Comparison of ENCODE assay signal across 8 mouse cellular contexts in the genomic region with DNA sequence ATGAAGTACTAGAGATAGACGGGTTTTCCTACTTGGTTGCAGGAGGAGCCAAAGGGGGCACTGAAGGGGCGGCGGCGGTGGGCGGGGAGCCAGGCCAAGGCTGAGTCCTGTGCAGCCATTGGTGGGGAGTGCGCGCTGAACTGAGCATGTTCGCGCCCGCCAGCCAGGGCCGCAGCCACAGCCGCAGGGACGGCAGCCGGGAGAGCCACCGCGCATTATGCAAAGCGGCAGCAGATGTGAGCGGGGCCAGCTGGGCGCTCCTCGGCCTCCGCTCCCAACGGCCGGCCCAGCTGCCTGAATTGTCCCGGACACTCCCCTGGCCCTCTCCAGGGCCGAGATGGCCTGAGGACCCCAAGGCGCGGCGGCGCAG. TPM values are rescaled to one million over a fixed set of nuclear protein-coding genes. Genes with fewer than 3 reads are reported as not detected.
DNase-seq lines count a peak whose midpoint lies in the region; ATAC-seq lines count a peak whose summit lies in the region.

A gene (plus strand): TSS at position 165 of the 370 bp plus-strand sequence.

- no peak for DNase-seq in kidney, adult 18-20 months
- DNase-seq in embryo, embryonic 10 days (ENCODE audit: low spot score), result peak; percentile 95
- DNase-seq in gastrocnemius, postnatal 14 days, result peak; percentile 52
- DNase-seq in intestine, embryonic 14.5 days (ENCODE audit: low spot score), result peak; percentile 82

- intact Hi-C loops in gastrocnemius, postnatal 14 days (cut with DNase I; ENCODE audit: low total_unique reads), result no loop called here

- WGBS in kidney, embryonic 15.5 days, result under 1% methylated on average over 29 of the region's 29 CpGs
- under 1% methylated on average over 29 of the region's 29 CpGs for WGBS in intestine, embryonic 14.5 days
- under 1% methylated on average over 27 of the region's 29 CpGs for WGBS in limb, embryonic 13.5 days
- WGBS in midbrain, embryonic 16.5 days, result 0% methylated on average over 29 of the region's 29 CpGs
- WGBS in stomach, embryonic 14.5 days, result under 1% methylated on average over 29 of the region's 29 CpGs

- peak within 1 kb of the TSS; percentile 63 for H3K4me3 ChIP-seq in kidney, embryonic 15.5 days (replicated peaks)
- peak within 1 kb of the TSS; percentile 65 for H3K4me3 ChIP-seq in intestine, embryonic 14.5 days (ENCODE audit: low read depth, low read length)
- H3K4me3 ChIP-seq in limb, embryonic 13.5 days, result peak within 1 kb of the TSS; percentile 67
- H3K4me3 ChIP-seq in midbrain, embryonic 16.5 days (ENCODE audit: low read depth, low read length), result peak within 1 kb of the TSS; percentile 59
- H3K4me3 ChIP-seq in stomach, embryonic 14.5 days (ENCODE audit: low read depth, low read length), result peak within 1 kb of the TSS; percentile 56

- peaks cover 24% of the 10 kb centered on the region for H3K4me1 ChIP-seq in kidney, embryonic 15.5 days
- H3K4me1 ChIP-seq in intestine, embryonic 14.5 days (replicated peaks; ENCODE audit: control insufficient read depth, insufficient read depth, low read length), result peaks cover 14% of the 10 kb centered on the region
- H3K4me1 ChIP-seq in limb, embryonic 13.5 days, result peaks cover 21% of the 10 kb centered on the region
- H3K4me1 ChIP-seq in midbrain, embryonic 16.5 days (ENCODE audit: control insufficient read depth, insufficient read depth, low read length), result peaks cover 21% of the 10 kb centered on the region
- peaks cover 10% of the 10 kb centered on the region for H3K4me1 ChIP-seq in stomach, embryonic 14.5 days (ENCODE audit: control insufficient read depth, insufficient read depth, low read length)

- H3K4me2 ChIP-seq in kidney, embryonic 15.5 days, result peak within 1 kb of the TSS; percentile 100
- H3K4me2 ChIP-seq in intestine, embryonic 14.5 days (ENCODE audit: low read length), result peak within 1 kb of the TSS; percentile 97
- peak within 1 kb of the TSS; percentile 99 for H3K4me2 ChIP-seq in limb, embryonic 13.5 days (replicated peaks)
- peak within 1 kb of the TSS; percentile 93 for H3K4me2 ChIP-seq in midbrain, embryonic 16.5 days (ENCODE audit: low read length)
- H3K4me2 ChIP-seq in stomach, embryonic 14.5 days (replicated peaks; ENCODE audit: low read depth, low read length), result peak within 1 kb of the TSS; percentile 98

- peaks cover 22% of the 10 kb centered on the region for H3K27me3 ChIP-seq in kidney, embryonic 15.5 days
- peaks cover 13% of the 10 kb centered on the region; the same call in 1 of the 2 replicates for H3K27me3 ChIP-seq in intestine, embryonic 14.5 days (replicated peaks; ENCODE audit: control insufficient read depth, insufficient read depth, low read length)
- peaks cover 31% of the 10 kb centered on the region for H3K27me3 ChIP-seq in limb, embryonic 13.5 days
- no peaks in the 10 kb centered on the region for H3K27me3 ChIP-seq in midbrain, embryonic 16.5 days (ENCODE audit: control insufficient read depth, insufficient read depth, low read depth, low read length)
- no peaks in the 10 kb centered on the region for H3K27me3 ChIP-seq in stomach, embryonic 14.5 days (ENCODE audit: control insufficient read depth, insufficient read depth, low read length)

- H3K9ac ChIP-seq in kidney, embryonic 15.5 days, result peak within 1 kb of the TSS; percentile 55
- peak within 1 kb of the TSS; percentile 55 for H3K9ac ChIP-seq in intestine, embryonic 14.5 days (ENCODE audit: low read length)
- H3K9ac ChIP-seq in limb, embryonic 13.5 days, result peak within 1 kb of the TSS; percentile 74
- H3K9ac ChIP-seq in midbrain, embryonic 16.5 days (ENCODE audit: low read depth, low read length), result peak within 1 kb of the TSS; percentile 85
- peak within 1 kb of the TSS; percentile 52 for H3K9ac ChIP-seq in stomach, embryonic 14.5 days (replicated peaks; ENCODE audit: low read depth, low read length)

- no peaks in the 10 kb centered on the region for H3K9me3 ChIP-seq in kidney, embryonic 15.5 days (replicated peaks)
- H3K9me3 ChIP-seq in intestine, embryonic 14.5 days (ENCODE audit: control insufficient read depth, low read length), result no peaks in the 10 kb centered on the region
- no peaks in the 10 kb centered on the region for H3K9me3 ChIP-seq in limb, embryonic 13.5 days
- no peaks in the 10 kb centered on the region for H3K9me3 ChIP-seq in midbrain, embryonic 16.5 days (replicated peaks; ENCODE audit: control insufficient read depth, low read length, poor library complexity, severe bottlenecking)
- H3K9me3 ChIP-seq in stomach, embryonic 14.5 days (ENCODE audit: control insufficient read depth, low read depth, low read length), result no peaks in the 10 kb centered on the region

- no peaks in the 10 kb centered on the region for H3K36me3 ChIP-seq in kidney, embryonic 15.5 days
- no peaks in the 10 kb centered on the region for H3K36me3 ChIP-seq in intestine, embryonic 14.5 days (ENCODE audit: control insufficient read depth, insufficient read depth, low read length)
- H3K36me3 ChIP-seq in limb, embryonic 13.5 days, result no peaks in the 10 kb centered on the region
- H3K36me3 ChIP-seq in midbrain, embryonic 16.5 days (ENCODE audit: control insufficient read depth, insufficient read depth, low read length), result no peaks in the 10 kb centered on the region
- no peaks in the 10 kb centered on the region for H3K36me3 ChIP-seq in stomach, embryonic 14.5 days (ENCODE audit: control insufficient read depth, insufficient read depth, low read length)

- peak; percentile 97 for ATAC-seq in kidney, embryonic 15.5 days (replicated peaks; ENCODE audit: low FRiP score)
- ATAC-seq in intestine, embryonic 14.5 days (replicated peaks; ENCODE audit: low FRiP score, low TSS enrichment, low read depth), result peak; percentile 92
- ATAC-seq in limb, embryonic 13.5 days (ENCODE audit: low FRiP score, low read depth), result peak; percentile 95
- ATAC-seq in midbrain, embryonic 16.5 days, result peak; percentile 95
- ATAC-seq in stomach, embryonic 14.5 days (ENCODE audit: insufficient number of reproducible peaks, insufficient read depth, low FRiP score, low read depth), result peak; percentile 96

- no peak within 1 kb of the TSS for H3K27ac ChIP-seq in kidney, embryonic 15.5 days
- peak within 1 kb of the TSS; percentile 33; the same call in 1 of the 2 replicates for H3K27ac ChIP-seq in intestine, embryonic 14.5 days (ENCODE audit: low read depth)
- H3K27ac ChIP-seq in limb, embryonic 13.5 days, result no peak within 1 kb of the TSS
- peak within 1 kb of the TSS; percentile 86 for H3K27ac ChIP-seq in midbrain, embryonic 16.5 days (ENCODE audit: low read length)
- H3K27ac ChIP-seq in stomach, embryonic 14.5 days (ENCODE audit: low read length), result no peak within 1 kb of the TSS

RNA-seq across cellular contexts. Expression of the gene that starts here (rescaled TPM):
- polyA plus RNA-seq in kidney, embryonic 15.5 days (2015; fragmentation: Nextera tagmentation; extraction: Ambion mirVana), result 0.59 and 0.95 TPM in 2 replicates
- total RNA-seq in gastrocnemius, postnatal 14 days (2021), result under 1 TPM; 0.29 to 0.98 TPM
- polyA plus RNA-seq in intestine, embryonic 14.5 days (2014; fragmentation: Nextera tagmentation; extraction: Ambion mirVana), result 2.0 and 2.1 TPM in 2 replicates
- 1.2 and 1.5 TPM in 2 replicates for polyA plus RNA-seq in limb, embryonic 13.5 days (2015; fragmentation: Nextera tagmentation; extraction: Ambion mirVana)
- 7.6 and 8.8 TPM in 2 replicates for polyA plus RNA-seq in midbrain, embryonic 16.5 days (2015; fragmentation: Nextera tagmentation; extraction: Ambion mirVana)
- polyA plus RNA-seq in stomach, embryonic 14.5 days (2014; fragmentation: Nextera tagmentation; extraction: Ambion mirVana), result 2.3 and 2.8 TPM in 2 replicates

Comparison
In these comparisons a context has a peak if more than half of its experiments do, and no peak if none do; other contexts are left out.
1. Peak in ATAC-seq, H3K4me3 ChIP-seq, H3K9ac ChIP-seq and H3K4me2 ChIP-seq in kidney, embryonic 15.5 days; RNA of the gene not detected or under 1 TPM.
2. Peak in DNase-seq in gastrocnemius, postnatal 14 days; RNA of the gene not detected or under 1 TPM.
3. H3K27ac ChIP-seq: peak in intestine, embryonic 14.5 days (single experiment) and midbrain, embryonic 16.5 days (single experiment); none in kidney, embryonic 15.5 days (single experiment), limb, embryonic 13.5 days (single experiment) and stomach, embryonic 14.5 days (single experiment).
4. Peak in every context shown above with its lines, with median percentiles within 50 percentile points of each other: ATAC-seq, H3K4me2 ChIP-seq, H3K4me3 ChIP-seq and H3K9ac ChIP-seq.